Mouse (Mus musculus) lung, postnatal 0 days (tissue): ENCODE data around the gene Mreg. TPM values are rescaled to one million over a fixed set of nuclear protein-coding genes. Genes with fewer than 3 reads are reported as not detected.

Source experiments
- ATAC-seq: fragments of 200-750 bp; cut with Nextera tagmentation; 2 replicates; pipeline ENCODE4 v1.8.0; 2017; ENCODE audit warnings: moderate library complexity
- DNase-seq: peaks from one replicate; pipeline ENCODE4 v3.0.0-alpha.2; 2016; ENCODE audit warnings: low spot score
- H3K27ac ChIP-seq: fragments of 300-500 bp; sonication (generic); 2 replicates; pipeline ENCODE4 v1.5.1; 2014; ENCODE audit warnings: antibody characterized with exemption, mild to moderate bottlenecking, low read length, mixed read lengths
- H3K27me3 ChIP-seq: fragments of 300-500 bp; sonication (generic); replicated peaks from 2 replicates; pipeline ENCODE4 v1.6.1; 2014; ENCODE audit warnings: low read length, mixed read lengths; ENCODE audit not compliant: insufficient read depth
- H3K36me3 ChIP-seq: fragments of 300-500 bp; sonication (generic); 2 replicates; pipeline ENCODE4 v1.6.1; 2014; ENCODE audit warnings: low read length, mixed read lengths; ENCODE audit not compliant: insufficient read depth
- H3K4me1 ChIP-seq: fragments of 300-500 bp; sonication (generic); 2 replicates; pipeline ENCODE4 v1.6.1; 2014; ENCODE audit warnings: antibody characterized with exemption, low read depth, low read length, mixed read lengths; ENCODE audit not compliant: insufficient read depth
- H3K4me2 ChIP-seq: fragments of 300-500 bp; sonication (generic); replicated peaks from 2 replicates; pipeline ENCODE4 v1.6.1; 2014; ENCODE audit warnings: low read depth, mild to moderate bottlenecking, low read length, moderate library complexity, mixed read lengths
- H3K4me3 ChIP-seq: fragments of 300-500 bp; sonication (generic); 2 replicates; pipeline ENCODE4 v1.5.1; 2014; ENCODE audit warnings: low read depth, low read length
- H3K9ac ChIP-seq: fragments of 300-500 bp; sonication (generic); replicated peaks from 2 replicates; pipeline ENCODE4 v1.6.1; 2014; ENCODE audit warnings: low read depth, mild to moderate bottlenecking
- H3K9me3 ChIP-seq: fragments of 300-500 bp; sonication (generic); 2 replicates; pipeline ENCODE4 v1.6.1; 2016; ENCODE audit warnings: low read length, mixed read lengths
- CTCF ChIP-seq: IDR thresholded peaks from 2 replicates; pipeline ENCODE4 v1.5.1; 2016; ENCODE audit warnings: antibody characterized with exemption, mild to moderate bottlenecking
- EP300 ChIP-seq: IDR thresholded peaks from 2 replicates; pipeline ENCODE4 v1.6.1; 2016; ENCODE audit warnings: antibody characterized with exemption, mild to moderate bottlenecking, control low read depth
- WGBS: fragments of 180-500 bp; shearing (Covaris S2); extraction: QIAGEN DNeasy Blood & Tissue Kit; methylation state at CpG from one replicate; pipeline ENCODE4 v1.1.7; 2014; 5-methylcytosine and 5-hydroxymethylcytosine counted together
- polyA plus RNA-seq: library from polyadenylated mRNA; unstranded; fragments of >200 nt; fragmentation: Nextera tagmentation; extraction: Ambion mirVana; gene quantifications from 2 replicates; pipeline ENCODE4 v1.2.1, GENCODE M21; 2015

Mreg gene
- polyA plus RNA-seq, 1 experiment from 2014 or later = 0.98 TPM

DNA sequence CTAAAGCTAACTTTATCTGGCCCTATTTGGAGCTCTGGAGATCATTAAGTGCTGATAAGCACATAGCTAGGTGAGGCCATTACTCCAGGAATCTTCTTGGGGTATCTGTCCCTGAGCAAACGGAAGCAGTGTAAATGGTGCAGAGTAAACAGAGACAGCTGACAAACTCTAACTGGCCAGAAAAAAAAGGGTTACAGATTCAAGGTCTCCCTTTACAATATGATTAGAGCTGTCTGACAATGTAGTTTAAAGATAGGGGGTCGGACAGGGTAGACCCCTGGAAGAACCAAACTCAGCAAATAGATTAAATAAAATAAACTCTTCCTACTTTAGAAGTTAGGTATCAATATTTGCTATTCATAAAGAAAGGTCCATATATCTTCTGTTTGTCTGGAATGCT lies 6.5 kb upstream of the Mreg start:
- Histone ChIP-seq H3K4me2 (no peak overlapping the region), H3K27me3 (no peaks in the 10 kb centered on the region), H3K4me1 (no peaks in the 10 kb centered on the region), H3K9me3 (no peaks in the 10 kb centered on the region), H3K9ac (no peak overlapping the region), H3K36me3 (no peaks in the 10 kb centered on the region), H3K4me3 (no peak overlapping the region), H3K27ac (no peak overlapping the region)
- no peak for DNase-seq
- 38% methylated on average over 2 of the region's 2 CpGs for WGBS
- TF ChIP-seq CTCF = no peak
- no peak for TF ChIP-seq EP300
- no peak for ATAC-seq

DNA sequence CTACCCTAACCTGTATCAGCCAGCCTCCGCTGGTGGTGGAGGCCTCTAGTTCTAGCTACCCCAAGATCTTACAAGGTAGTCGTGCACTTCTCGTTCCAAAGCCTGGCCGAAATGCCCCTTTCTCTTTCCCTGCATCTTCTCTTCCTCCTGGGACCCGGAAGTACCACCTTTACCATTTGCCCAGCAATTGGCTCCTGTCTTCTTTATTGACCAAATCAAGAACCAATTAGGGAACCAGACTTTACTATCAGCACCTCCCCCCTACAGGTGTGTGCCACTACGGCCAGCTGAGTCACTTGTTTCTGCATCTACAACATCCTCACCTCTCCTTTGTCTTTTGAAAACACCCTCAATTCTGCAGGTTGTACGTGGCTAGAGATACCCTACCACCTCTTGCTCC lies 4.7 kb upstream of the Mreg start:
- Histone ChIP-seq H3K4me1 (no peaks in the 10 kb centered on the region), H3K27me3 (no peaks in the 10 kb centered on the region), H3K27ac (no peak overlapping the region), H3K36me3 (no peaks in the 10 kb centered on the region), H3K9me3 (no peaks in the 10 kb centered on the region), H3K4me3 (no peak overlapping the region), H3K9ac (no peak overlapping the region), H3K4me2 (no peak overlapping the region)
- ATAC-seq (no peak), DNase-seq (no peak)
- 84% methylated on average over 7 of the region's 7 CpGs for WGBS
- TF ChIP-seq CTCF = no peak
- no peak for TF ChIP-seq EP300

DNA sequence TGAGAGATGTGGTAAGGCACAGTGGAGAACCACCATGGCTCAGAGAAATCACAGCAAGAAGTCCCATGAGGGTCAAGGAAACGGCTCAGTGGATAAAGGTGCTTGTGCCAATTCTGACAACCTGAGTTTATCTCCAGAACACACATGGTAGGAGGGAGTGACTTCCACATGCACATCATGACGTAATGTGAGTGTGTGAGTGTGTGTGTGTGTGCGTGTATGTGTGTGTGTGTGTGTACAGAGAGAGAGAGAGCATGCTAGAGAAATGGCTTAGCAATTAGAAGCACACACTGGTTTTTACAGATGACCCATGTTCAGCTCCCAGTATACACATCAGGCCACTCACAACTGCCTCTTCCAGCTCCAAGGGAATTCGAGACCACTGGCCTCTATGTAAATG lies 3.1 kb upstream of the Mreg start:
- ATAC-seq (no peak), DNase-seq (no peak)
- H3K9ac ChIP-seq = no peak overlapping the region
- 74% methylated on average over 4 of the region's 4 CpGs for WGBS
- H3K4me3 ChIP-seq = no peak overlapping the region
- no peaks in the 10 kb centered on the region for H3K4me1 ChIP-seq
- no peak for TF ChIP-seq EP300
- no peak for TF ChIP-seq CTCF
- H3K4me2 ChIP-seq = no peak overlapping the region
- H3K27me3 ChIP-seq = 0 out of 2 replicates have a peak, but pooled peaks cover 5% of the 10 kb centered on the region
- no peaks in the 10 kb centered on the region for H3K9me3 ChIP-seq
- H3K36me3 ChIP-seq = no peaks in the 10 kb centered on the region
- no peak overlapping the region for H3K27ac ChIP-seq

DNA sequence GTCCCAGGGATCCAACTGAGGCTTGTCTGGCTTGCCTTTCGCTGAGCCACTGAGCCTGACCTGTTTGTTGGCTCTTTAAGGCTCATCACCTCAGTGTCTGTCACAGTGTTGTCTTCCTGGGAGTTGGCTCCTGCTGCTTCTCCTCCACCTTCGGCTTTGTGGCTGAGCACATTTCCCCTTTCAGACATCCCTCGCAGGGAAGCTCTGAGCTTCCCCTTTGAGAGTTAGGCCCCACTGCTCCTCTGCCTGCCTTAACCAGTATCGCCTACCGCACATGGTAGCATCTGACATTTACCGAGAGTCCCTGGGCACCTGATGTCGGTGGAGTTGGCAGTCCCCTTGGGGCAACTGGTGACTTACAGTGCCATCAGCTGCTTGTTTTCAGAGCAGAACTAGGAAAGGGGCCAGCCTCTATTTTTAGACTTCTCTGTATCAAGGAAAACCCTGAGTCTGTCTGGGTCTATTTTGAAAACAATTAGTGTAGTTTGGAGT lies 2.4 kb upstream of the Mreg start:
- DNase-seq = no peak
- Histone ChIP-seq H3K4me2 (no peak overlapping the region), H3K9me3 (no peaks in the 10 kb centered on the region), H3K36me3 (no peaks in the 10 kb centered on the region), H3K4me1 (no peaks in the 10 kb centered on the region), H3K4me3 (no peak overlapping the region), H3K27ac (no peak overlapping the region), H3K27me3 (0 out of 2 replicates have a peak, but pooled peaks cover 5% of the 10 kb centered on the region), H3K9ac (no peak overlapping the region)
- no peak for ATAC-seq
- 58% methylated on average over 7 of the region's 7 CpGs for WGBS
- no peak for TF ChIP-seq CTCF

DNA sequence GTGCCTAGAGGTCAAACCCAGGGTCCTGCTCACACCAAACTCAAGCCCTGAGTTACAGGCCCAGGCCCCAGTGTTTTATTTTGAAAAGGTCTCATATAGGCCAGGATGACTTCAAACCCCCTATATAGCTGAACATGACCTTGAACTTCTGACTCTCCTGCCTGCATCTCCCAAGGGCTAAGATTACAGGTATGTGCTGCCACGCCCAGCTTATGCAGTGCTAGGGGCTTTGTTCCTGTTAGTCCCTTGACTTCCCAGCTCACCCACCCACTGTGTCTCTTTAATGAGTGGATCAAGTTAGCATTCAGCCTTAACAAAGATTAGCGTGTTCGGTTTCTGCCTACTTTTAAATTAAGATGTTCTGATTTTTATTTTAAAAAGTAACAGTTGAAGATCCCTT lies 1.8 kb upstream of the Mreg start:
- Histone ChIP-seq H3K4me1 (no peaks in the 10 kb centered on the region), H3K4me3 (no peak overlapping the region), H3K36me3 (no peaks in the 10 kb centered on the region), H3K9me3 (no peaks in the 10 kb centered on the region), H3K4me2 (no peak overlapping the region), H3K9ac (no peak overlapping the region), H3K27ac (no peak overlapping the region), H3K27me3 (0 out of 2 replicates have a peak, but pooled peaks cover 5% of the 10 kb centered on the region)
- DNase-seq = no peak
- TF ChIP-seq EP300 (no peak), CTCF (no peak)
- no peak for ATAC-seq
- 95% methylated on average over 3 of the region's 3 CpGs for WGBS

DNA sequence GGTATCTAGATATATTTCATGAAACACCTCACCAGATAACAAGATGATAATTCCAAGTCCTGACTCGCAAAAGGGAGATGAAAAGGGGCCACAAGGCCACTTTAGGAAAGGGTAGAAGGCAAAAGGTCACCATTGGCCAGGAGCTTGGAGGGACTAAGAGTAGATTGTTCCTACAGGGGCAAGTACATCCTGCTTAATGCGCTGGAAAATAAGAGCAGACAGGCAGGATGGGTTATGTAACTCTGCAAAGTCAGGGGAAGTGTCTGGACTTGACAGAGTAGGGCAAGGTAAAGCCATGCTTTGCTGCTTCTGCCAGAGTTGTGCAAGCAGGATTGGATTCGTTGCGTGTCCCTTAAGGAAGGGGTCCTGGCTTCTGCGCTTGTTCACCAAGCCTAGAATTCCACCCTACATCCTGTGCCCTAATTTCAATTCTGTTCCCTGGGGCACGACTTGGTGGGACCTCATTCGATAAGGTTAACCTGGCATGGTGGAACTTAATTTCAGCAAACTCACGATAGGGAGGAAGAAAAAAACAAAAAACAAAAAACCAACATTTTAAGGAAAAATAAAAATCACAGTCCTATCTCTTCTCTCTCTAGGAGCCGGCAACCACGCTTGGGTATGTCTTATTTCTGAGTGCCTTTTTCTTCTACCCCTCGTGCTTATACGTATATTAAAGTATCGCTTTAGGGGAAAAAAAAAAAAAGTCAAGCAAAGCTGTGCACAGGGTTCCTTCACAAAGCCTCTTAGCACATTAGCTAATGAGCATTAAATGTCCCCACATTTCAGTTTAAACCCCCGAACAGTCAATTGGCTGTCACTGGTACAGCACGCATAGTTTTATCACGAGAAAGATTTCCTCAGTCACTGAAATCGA lies 1.1 kb downstream of the Mreg start:
- TF ChIP-seq CTCF (no peak), EP300 (no peak)
- Histone ChIP-seq H3K36me3 (no peaks in the 10 kb centered on the region), H3K4me2 (peak overlapping the region; percentile 99), H3K4me3 (peak overlapping the region; percentile 63), H3K9ac (no peak overlapping the region), H3K4me1 (no peaks in the 10 kb centered on the region), H3K27me3 (0 out of 2 replicates have a peak, but pooled peaks cover 5% of the 10 kb centered on the region), H3K9me3 (no peaks in the 10 kb centered on the region), H3K27ac (no peak overlapping the region)
- no peak for ATAC-seq
- DNase-seq = no peak
- WGBS = 19% methylated on average over 17 of the region's 17 CpGs
